Mouse (Mus musculus): Measurements from ENCODE around the gene Jph4. TPM values are rescaled to one million over a fixed set of nuclear protein-coding genes. Genes with fewer than 3 reads are reported as not detected.

Gene Jph4
- total and polyA plus RNA-seq, 3 experiments = 0.23 to 0.25 TPM; not detected in 1

GRCm38 (mm10) chr14:55076224-55076623 is 40.5 kb downstream of the Jph4 start:
- Histone ChIP-seq H3K4me1 (ENCODE audit: control insufficient read depth, insufficient read depth, low read length) (no peaks in the 10 kb centered on the region), H3K27ac (no peak overlapping the region), H3K79me2 (replicated peaks; ENCODE audit: control insufficient read depth, insufficient read depth, low read length) (no peaks in the 10 kb centered on the region), H3K9ac (ENCODE audit: low read depth, low read length) (no peak overlapping the region), H3K36me3 (ENCODE audit: control insufficient read depth, insufficient read depth, low read length) (no peaks in the 10 kb centered on the region), H3K4me3 (no peak overlapping the region), H3K27me3 (ENCODE audit: control insufficient read depth, insufficient read depth, low read length) (no peaks in the 10 kb centered on the region)
- no peak for TF ChIP-seq POLR2A (IDR thresholded peaks at IDR 0.05; ENCODE audit: insufficient read depth, low read depth, low read length)
- no peak for TF ChIP-seq EP300 (IDR thresholded peaks at IDR 0.05; ENCODE audit: insufficient read depth, low read depth, low read length)
- TF ChIP-seq CTCF (IDR thresholded peaks at IDR 0.05) = no peak
- intact Hi-C loops (cut with DNase I) = loop anchor here (10.0 kb wide), 1 partner anchor 231 kb away; no protein-coding TSS in a partner anchor
- peak; percentile 26 to 39 for DNase-seq
- WGBS = 29% methylated on average over 6 of the region's 6 CpGs

- TF ChIP-seq POLR2A (IDR thresholded peaks at IDR 0.05; ENCODE audit: insufficient read depth, low read depth, low read length) = no peak
- no peak for TF ChIP-seq EP300 (IDR thresholded peaks at IDR 0.05; ENCODE audit: insufficient read depth, low read depth, low read length)
- TF ChIP-seq CTCF (IDR thresholded peaks at IDR 0.05) = no peak
- H3K27me3 ChIP-seq (ENCODE audit: control insufficient read depth, insufficient read depth, low read length) = no peaks in the 10 kb centered on the region
These were observed 42.3 kb downstream of the Jph4 start for GRCm38 (mm10) chr14:55074416-55074815.

GRCm38 (mm10) chr14:55071756-55072155 is 45.0 kb downstream of the Jph4 start:
- Histone ChIP-seq H3K4me1 (ENCODE audit: control insufficient read depth, insufficient read depth, low read length) (no peaks in the 10 kb centered on the region), H3K79me2 (replicated peaks; ENCODE audit: control insufficient read depth, insufficient read depth, low read length) (no peaks in the 10 kb centered on the region), H3K4me3 (no peak overlapping the region), H3K27ac (no peak overlapping the region), H3K9ac (ENCODE audit: low read depth, low read length) (no peak overlapping the region), H3K36me3 (ENCODE audit: control insufficient read depth, insufficient read depth, low read length) (no peaks in the 10 kb centered on the region), H3K27me3 (ENCODE audit: control insufficient read depth, insufficient read depth, low read length) (no peaks in the 10 kb centered on the region)
- TF ChIP-seq EP300 (IDR thresholded peaks at IDR 0.05; ENCODE audit: insufficient read depth, low read depth, low read length) (no peak), POLR2A (IDR thresholded peaks at IDR 0.05; ENCODE audit: insufficient read depth, low read depth, low read length) (no peak), CTCF (IDR thresholded peaks at IDR 0.05) (no peak)
- intact Hi-C loops (cut with DNase I) = loop anchor here (10.0 kb wide), 1 partner anchor 227 kb away; no protein-coding TSS in a partner anchor
- 48% methylated on average over 19 of the region's 19 CpGs for WGBS
- no peak for DNase-seq

More at GRCm38 (mm10) chr14:55074416-55074815, 42.3 kb downstream of the Jph4 start:
- Histone ChIP-seq H3K27ac (no peak overlapping the region), H3K4me3 (no peak overlapping the region), H3K36me3 (ENCODE audit: control insufficient read depth, insufficient read depth, low read length) (no peaks in the 10 kb centered on the region), H3K79me2 (replicated peaks; ENCODE audit: control insufficient read depth, insufficient read depth, low read length) (no peaks in the 10 kb centered on the region), H3K9ac (ENCODE audit: low read depth, low read length) (no peak overlapping the region), H3K4me1 (ENCODE audit: control insufficient read depth, insufficient read depth, low read length) (no peaks in the 10 kb centered on the region)
- intact Hi-C loops (cut with DNase I) = loop anchor here (10.0 kb wide), 1 partner anchor 230 kb away; no protein-coding TSS in a partner anchor
- no peak for DNase-seq
- 94% methylated on average over 12 of the region's 12 CpGs for WGBS

- intact Hi-C loops (cut with DNase I) = no loop called here
These were observed 50.7 kb downstream of the Jph4 start for GRCm38 (mm10) chr14:55066042-55066441.

GRCm38 (mm10) chr14:55065391-55065790 is 51.3 kb downstream of the Jph4 start:
- intact Hi-C loops (cut with DNase I) = no loop called here

More at GRCm38 (mm10) chr14:55066042-55066441, 50.7 kb downstream of the Jph4 start:
- no peaks in the 10 kb centered on the region for H3K4me1 ChIP-seq (ENCODE audit: control insufficient read depth, insufficient read depth, low read length)
- TF ChIP-seq POLR2A (IDR thresholded peaks at IDR 0.05; ENCODE audit: insufficient read depth, low read depth, low read length) = no peak
- TF ChIP-seq CTCF (IDR thresholded peaks at IDR 0.05) = no peak
- no peak for TF ChIP-seq EP300 (IDR thresholded peaks at IDR 0.05; ENCODE audit: insufficient read depth, low read depth, low read length)
- H3K79me2 ChIP-seq (replicated peaks; ENCODE audit: control insufficient read depth, insufficient read depth, low read length) = no peaks in the 10 kb centered on the region
- WGBS = 84% methylated on average over 8 of the region's 8 CpGs
- no peak for DNase-seq
- H3K4me3 ChIP-seq = no peak overlapping the region
- H3K9ac ChIP-seq (ENCODE audit: low read depth, low read length) = no peak overlapping the region
- peaks cover 2% of the 10 kb centered on the region; the same call in 1 of the 2 replicates for H3K27me3 ChIP-seq (ENCODE audit: control insufficient read depth, insufficient read depth, low read length)
- no peak overlapping the region for H3K27ac ChIP-seq
- H3K36me3 ChIP-seq (ENCODE audit: control insufficient read depth, insufficient read depth, low read length) = no peaks in the 10 kb centered on the region

More at GRCm38 (mm10) chr14:55065391-55065790, 51.3 kb downstream of the Jph4 start:
- no peak for DNase-seq
- Histone ChIP-seq H3K27ac (no peak overlapping the region), H3K27me3 (ENCODE audit: control insufficient read depth, insufficient read depth, low read length) (peaks cover 2% of the 10 kb centered on the region; the same call in 1 of the 2 replicates), H3K9ac (ENCODE audit: low read depth, low read length) (no peak overlapping the region), H3K36me3 (ENCODE audit: control insufficient read depth, insufficient read depth, low read length) (no peaks in the 10 kb centered on the region), H3K4me1 (ENCODE audit: control insufficient read depth, insufficient read depth, low read length) (no peaks in the 10 kb centered on the region), H3K79me2 (replicated peaks; ENCODE audit: control insufficient read depth, insufficient read depth, low read length) (no peaks in the 10 kb centered on the region), H3K4me3 (no peak overlapping the region)
- TF ChIP-seq POLR2A (IDR thresholded peaks at IDR 0.05; ENCODE audit: insufficient read depth, low read depth, low read length) = no peak
- no peak for TF ChIP-seq CTCF (IDR thresholded peaks at IDR 0.05)
- TF ChIP-seq EP300 (IDR thresholded peaks at IDR 0.05; ENCODE audit: insufficient read depth, low read depth, low read length) = no peak
- WGBS = 89% methylated on average over 13 of the region's 13 CpGs
